Mouse (Mus musculus) CH12.LX (cell line): ENCODE measurements around the gene E030018B13Rik.
A peak's percentile ranks its signal among the peaks of the same experiment; 100 is the strongest.

ENCODE experiments used
- BHLHE40 ChIP-seq: IDR thresholded peaks from 2 replicates; pipeline ENCODE4 v1.6.1; 2011; ENCODE audit warnings: mild to moderate bottlenecking, low read depth, low read length, improper control_type of control experiment
- CTCF ChIP-seq, 2 experiments: IDR thresholded peaks in 1 of 2; conservative IDR thresholded peaks in 1 of 2; 2 replicates each; pipeline ENCODE4 v1.5.1; 2011 to 2012; ENCODE audit warnings: low read depth in 2 of 2, low read length in 2 of 2, improper control_type of control experiment in 1 of 2, inconsistent platforms in 1 of 2, mild to moderate bottlenecking in 1 of 2, moderate library complexity in 1 of 2
- EP300 ChIP-seq: IDR thresholded peaks from 2 replicates; pipeline ENCODE4 v1.6.1; 2011; ENCODE audit warnings: low read length, improper control_type of control experiment
- ETS1 ChIP-seq: conservative IDR thresholded peaks from 2 replicates; pipeline ENCODE4 v1.6.1; 2012; ENCODE audit warnings: low read depth, mild to moderate bottlenecking, inconsistent platforms, low read length, improper control_type of control experiment, moderate library complexity
- HCFC1 ChIP-seq: IDR thresholded peaks from 2 replicates; pipeline ENCODE4 v1.6.1; 2012; ENCODE audit warnings: low read depth, mild to moderate bottlenecking, inconsistent platforms, low read length, improper control_type of control experiment
- JUND ChIP-seq: conservative IDR thresholded peaks from 2 replicates; pipeline ENCODE4 v1.6.1; 2011; ENCODE audit warnings: low read depth, low read length, improper control_type of control experiment
- MAFK ChIP-seq: IDR thresholded peaks from 2 replicates; pipeline ENCODE4 v1.6.1; 2011; ENCODE audit warnings: low read length, improper control_type of control experiment; ENCODE audit not compliant: insufficient replicate concordance
- MAZ ChIP-seq: IDR thresholded peaks from 2 replicates; pipeline ENCODE4 v1.6.1; 2012; ENCODE audit warnings: low read depth, mild to moderate bottlenecking, inconsistent platforms, low read length, improper control_type of control experiment, moderate library complexity
- POLR2A ChIP-seq: IDR thresholded peaks from 2 replicates; pipeline ENCODE4 v1.6.1; 2011; ENCODE audit warnings: low read depth, mild to moderate bottlenecking, improper control_type of control experiment, low read length
- RAD21 ChIP-seq: IDR thresholded peaks from 2 replicates; pipeline ENCODE4 v1.6.1; 2011; ENCODE audit warnings: low read depth, mild to moderate bottlenecking, low read length, improper control_type of control experiment, moderate library complexity
- SMC3 ChIP-seq: IDR thresholded peaks from 2 replicates; pipeline ENCODE4 v1.6.1; 2011; ENCODE audit warnings: low read depth, low read length, improper control_type of control experiment
- TBP ChIP-seq: conservative IDR thresholded peaks from 2 replicates; pipeline ENCODE4 v1.6.1; 2011; ENCODE audit warnings: low read depth, low read length, improper control_type of control experiment
- TCF12 ChIP-seq: IDR thresholded peaks from 2 replicates; pipeline ENCODE4 v1.6.1; 2014; ENCODE audit warnings: low read depth, mild to moderate bottlenecking, inconsistent platforms, low read length, improper control_type of control experiment
- ZNF384 ChIP-seq: IDR thresholded peaks from 2 replicates; pipeline ENCODE4 v1.6.1; 2012; ENCODE audit warnings: low read depth, low read length, improper control_type of control experiment, inconsistent platforms

- TF ChIP-seq CTCF (conservative IDR thresholded peaks at IDR 0.05 in 1 of 2, IDR thresholded peaks at IDR 0.05 in 1 of 2; ENCODE audit: low read depth in 2 of 2, low read length in 2 of 2) = peak in 1 of 2 experiments; percentile 60; a peak in 2 of 4 replicates
- TF ChIP-seq RAD21 = peak; percentile 55
- TF ChIP-seq TBP = 0 out of 2 replicates have a peak, but pooled peaks have one; percentile 27
- peak; percentile 16; the same call in 1 of the 2 replicates for TF ChIP-seq POLR2A
- no peak for TF ChIP-seq MAFK
- TF ChIP-seq EP300 = no peak
- TF ChIP-seq JUND = no peak
- TF ChIP-seq SMC3 = peak; percentile 47
- TF ChIP-seq ZNF384 = no peak
- no peak for TF ChIP-seq ETS1
- no peak for TF ChIP-seq BHLHE40
- no peak for TF ChIP-seq TCF12
- no peak for TF ChIP-seq HCFC1
- no peak for TF ChIP-seq MAZ
Observed at GRCm38 (mm10) chr7:63936188-63936985, 19.7 kb downstream of the E030018B13Rik start.
